ENCODE assay signal across 10 mouse cellular contexts in the genomic region with DNA sequence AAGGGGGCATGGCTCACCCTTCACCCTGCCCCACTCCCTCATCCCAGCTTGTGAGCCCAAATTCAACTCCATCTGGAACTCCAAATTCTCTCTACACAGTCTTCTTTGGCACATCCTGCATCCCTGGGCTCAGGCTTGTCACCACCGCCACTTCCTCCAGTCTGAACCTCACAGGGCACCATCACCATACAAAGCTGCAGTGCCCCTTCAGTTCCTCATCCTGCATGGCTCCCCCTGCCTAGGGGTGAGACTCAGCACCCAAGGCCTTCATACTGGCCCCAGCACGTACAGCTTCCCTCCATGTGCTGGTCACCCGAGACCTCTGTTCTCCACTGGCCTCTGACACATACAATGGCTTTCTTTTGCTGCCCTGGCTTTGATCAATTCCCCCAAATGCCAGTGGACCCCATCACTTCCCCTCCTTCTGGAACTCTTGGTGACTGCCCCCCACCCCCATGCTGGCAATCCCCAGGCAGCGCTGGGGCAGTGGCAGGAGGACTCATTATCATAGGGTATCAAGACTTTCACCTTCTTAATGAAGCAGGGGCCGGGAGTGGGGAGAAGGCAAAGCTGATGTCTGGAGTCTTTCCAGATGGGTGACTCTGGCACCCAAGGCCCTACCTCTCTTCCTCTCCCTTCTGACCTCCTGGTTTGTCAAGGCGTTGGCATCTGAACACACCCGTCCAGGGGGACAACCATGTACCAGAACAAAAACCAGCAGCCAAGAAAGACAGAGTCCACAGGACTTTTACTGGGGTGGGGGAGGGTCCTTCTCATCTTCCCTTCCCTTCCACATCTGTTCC. TPM values are rescaled to one million over a fixed set of nuclear protein-coding genes. Genes with fewer than 3 reads are reported as not detected.
DNase-seq lines count a peak whose midpoint lies in the region; ATAC-seq and TF ChIP-seq lines count a peak whose summit lies in the region.
"Had no signal": no experiment of that assay in that cellular context is flagged by ENCODE, and none has a peak within 500 bp of the region (broad histone marks: within the 10 kb centered on the region; RNA-seq: fewer than 3 reads in every experiment).

No protein-coding gene starts in this region.

- no peak for TF ChIP-seq POLR2A in embryonic fibroblast, embryonic 13.5 days (IDR thresholded peaks at IDR 0.05; ENCODE audit: low read depth, low read length)

- no peaks in the 10 kb centered on the region for H3K9me3 ChIP-seq in forebrain, embryonic 12.5 days
- H3K9me3 ChIP-seq in forebrain, embryonic 14.5 days (replicated peaks; ENCODE audit: control insufficient read depth, low read length), result no peaks in the 10 kb centered on the region
- no peaks in the 10 kb centered on the region for H3K9me3 ChIP-seq in kidney, postnatal 0 days (replicated peaks; ENCODE audit: low read length)
- no peaks in the 10 kb centered on the region for H3K9me3 ChIP-seq in liver, embryonic 15.5 days (replicated peaks)
- H3K9me3 ChIP-seq: neural tube, embryonic 13.5 days had no signal

- no peaks in the 10 kb centered on the region for H3K27me3 ChIP-seq in forebrain, embryonic 12.5 days
- H3K27me3 ChIP-seq in forebrain, embryonic 14.5 days (replicated peaks; ENCODE audit: control insufficient read depth, insufficient read depth, low read length), result no peaks in the 10 kb centered on the region
- H3K27me3 ChIP-seq in kidney, postnatal 0 days (ENCODE audit: insufficient read depth, low read length), result no peaks in the 10 kb centered on the region
- no peaks in the 10 kb centered on the region for H3K27me3 ChIP-seq in liver, embryonic 15.5 days
- H3K27me3 ChIP-seq: neural tube, embryonic 13.5 days had no signal

- 66% methylated on average over 7 of the region's 7 CpGs for WGBS in forebrain, embryonic 12.5 days
- WGBS in forebrain, embryonic 14.5 days, result 65% methylated on average over 7 of the region's 7 CpGs
- 27% methylated on average over 7 of the region's 7 CpGs for WGBS in kidney, postnatal 0 days
- WGBS in liver, embryonic 15.5 days (ENCODE audit: insufficient replicate concordance), result 53% methylated on average over 7 of the region's 7 CpGs

- H3K4me2 ChIP-seq in forebrain, embryonic 12.5 days, result no peak overlapping the region
- H3K4me2 ChIP-seq in forebrain, embryonic 14.5 days (ENCODE audit: low read length), result no peak overlapping the region
- H3K4me2 ChIP-seq in kidney, postnatal 0 days (ENCODE audit: low read length), result peak overlapping the region; percentile 29
- no peak overlapping the region for H3K4me2 ChIP-seq in liver, embryonic 15.5 days
- H3K4me2 ChIP-seq: neural tube, embryonic 13.5 days had no signal

- DNase-seq in forebrain, embryonic 14.5 days (ENCODE audit: low spot score), result no peak
- no peak for DNase-seq in kidney, postnatal 0 days (ENCODE audit: low spot score)
- DNase-seq in kidney, postnatal 36 days, result no peak
- DNase-seq in cerebellum, adult 11 months, result no peak
- DNase-seq in thymus, postnatal 4 days, result no peak

- H3K4me1 ChIP-seq in forebrain, embryonic 12.5 days, result peaks cover 33% of the 10 kb centered on the region
- peaks cover 17% of the 10 kb centered on the region for H3K4me1 ChIP-seq in forebrain, embryonic 14.5 days (ENCODE audit: control insufficient read depth, insufficient read depth, low read length)
- H3K4me1 ChIP-seq in kidney, postnatal 0 days (replicated peaks; ENCODE audit: insufficient read depth, low read length), result peaks cover 71% of the 10 kb centered on the region
- peaks cover 47% of the 10 kb centered on the region for H3K4me1 ChIP-seq in embryonic fibroblast, embryonic 13.5 days (ENCODE audit: control insufficient read depth, insufficient read depth, low read length)
- peaks cover 13% of the 10 kb centered on the region for H3K4me1 ChIP-seq in liver, embryonic 15.5 days (replicated peaks)

- H3K27ac ChIP-seq in forebrain, embryonic 12.5 days, result peak overlapping the region; percentile 19; the same call in 1 of the 2 replicates
- no peak overlapping the region for H3K27ac ChIP-seq in forebrain, embryonic 14.5 days (ENCODE audit: low read depth, low read length)
- H3K27ac ChIP-seq in kidney, postnatal 0 days, result peak overlapping the region; percentile 86
- H3K27ac ChIP-seq in embryonic fibroblast, embryonic 13.5 days (ENCODE audit: insufficient read depth, low read length), result peak overlapping the region; percentile 86
- no peak overlapping the region for H3K27ac ChIP-seq in liver, embryonic 15.5 days (replicated peaks)
- H3K27ac ChIP-seq: liver, embryonic 14.5 days had no signal

- TF ChIP-seq CTCF in kidney, postnatal 0 days (IDR thresholded peaks at IDR 0.05; ENCODE audit: low read depth), result no peak
- TF ChIP-seq CTCF in embryonic fibroblast, embryonic 13.5 days (IDR thresholded peaks at IDR 0.05; ENCODE audit: borderline replicate concordance, insufficient read depth, low read length), result no peak

- no peak overlapping the region for H3K9ac ChIP-seq in forebrain, embryonic 12.5 days
- no peak overlapping the region for H3K9ac ChIP-seq in forebrain, embryonic 14.5 days (ENCODE audit: low read length)
- 0 out of 2 replicates have a peak overlapping the region, but pooled peaks have one; percentile 24 for H3K9ac ChIP-seq in kidney, postnatal 0 days (ENCODE audit: low read depth, low read length)
- no peak overlapping the region for H3K9ac ChIP-seq in liver, embryonic 15.5 days
- H3K9ac ChIP-seq: liver, embryonic 14.5 days; neural tube, embryonic 13.5 days had no signal

- no peak for ATAC-seq in forebrain, embryonic 12.5 days (ENCODE audit: low FRiP score)
- ATAC-seq in forebrain, embryonic 14.5 days, result no peak
- ATAC-seq in kidney, postnatal 0 days (replicated peaks; ENCODE audit: low FRiP score, low read depth), result peak; percentile 23; the same call in 1 of the 2 replicates
- 0 out of 2 replicates have a peak, but pooled peaks have one; percentile 19 for ATAC-seq in liver, embryonic 15.5 days (ENCODE audit: insufficient read depth)

- H3K36me3 ChIP-seq in forebrain, embryonic 12.5 days (replicated peaks), result peaks cover 33% of the 10 kb centered on the region
- H3K36me3 ChIP-seq in forebrain, embryonic 14.5 days (ENCODE audit: control insufficient read depth, insufficient read depth, low read length), result peaks cover 6% of the 10 kb centered on the region; the same call in 1 of the 2 replicates
- H3K36me3 ChIP-seq in kidney, postnatal 0 days (ENCODE audit: insufficient read depth, low read length), result peaks cover 17% of the 10 kb centered on the region
- no peaks in the 10 kb centered on the region for H3K36me3 ChIP-seq in liver, embryonic 15.5 days (replicated peaks)
- H3K36me3 ChIP-seq: neural tube, embryonic 13.5 days had no signal

- H3K4me3 ChIP-seq in forebrain, embryonic 12.5 days (replicated peaks), result no peak overlapping the region
- H3K4me3 ChIP-seq in forebrain, embryonic 14.5 days (ENCODE audit: low read depth, low read length), result no peak overlapping the region
- no peak overlapping the region for H3K4me3 ChIP-seq in kidney, postnatal 0 days (replicated peaks; ENCODE audit: low read depth, low read length)
- H3K4me3 ChIP-seq in embryonic fibroblast, embryonic 13.5 days (ENCODE audit: insufficient read depth, low read length), result no peak overlapping the region
- no peak overlapping the region for H3K4me3 ChIP-seq in liver, embryonic 15.5 days (replicated peaks)
- H3K4me3 ChIP-seq: neural tube, embryonic 13.5 days had no signal

RNA-seq across cellular contexts. Expression of gene Arhgef17, which starts 12.7 kb away (rescaled TPM):
- 6.5 and 8.1 TPM in 2 replicates for polyA plus RNA-seq in forebrain, embryonic 12.5 days (2016; fragmentation: Nextera tagmentation; extraction: Ambion mirVana)
- polyA plus RNA-seq in forebrain, embryonic 14.5 days (2014; fragmentation: Nextera tagmentation; extraction: Ambion mirVana), result 8.0 and 8.8 TPM in 2 replicates
- polyA plus RNA-seq in kidney, postnatal 0 days (2015; fragmentation: Nextera tagmentation; extraction: Ambion mirVana), result 7.8 and 8.1 TPM in 2 replicates
- polyA plus RNA-seq in embryonic fibroblast, embryonic 13.5 days (2011; ENCODE audit: insufficient read length, low read depth, missing spikeins), result 43.1 and 54.8 TPM in 2 replicates
- polyA plus RNA-seq in liver, embryonic 15.5 days (2015; fragmentation: Nextera tagmentation; extraction: Ambion mirVana), result 0.76 and 1.0 TPM in 2 replicates

RNA-seq across cellular contexts. Expression of gene P2ry6, which starts 55.2 kb away (rescaled TPM):
- polyA plus RNA-seq in forebrain, embryonic 12.5 days (2016; fragmentation: Nextera tagmentation; extraction: Ambion mirVana), result 1.9 and 2.7 TPM in 2 replicates
- polyA plus RNA-seq in forebrain, embryonic 14.5 days (2014; fragmentation: Nextera tagmentation; extraction: Ambion mirVana), result 2.3 and 3.2 TPM in 2 replicates
- polyA plus RNA-seq in kidney, postnatal 0 days (2015; fragmentation: Nextera tagmentation; extraction: Ambion mirVana), result 4.8 and 5.0 TPM in 2 replicates
- polyA plus RNA-seq in embryonic fibroblast, embryonic 13.5 days (2011; ENCODE audit: insufficient read length, low read depth, missing spikeins), result 1.4 and 1.6 TPM in 2 replicates
- 4.1 and 5.0 TPM in 2 replicates for polyA plus RNA-seq in liver, embryonic 15.5 days (2015; fragmentation: Nextera tagmentation; extraction: Ambion mirVana)

RNA-seq across cellular contexts. Expression of gene Relt, which starts 56.0 kb away (rescaled TPM):
- 2.2 and 2.6 TPM in 2 replicates for polyA plus RNA-seq in forebrain, embryonic 12.5 days (2016; fragmentation: Nextera tagmentation; extraction: Ambion mirVana)
- polyA plus RNA-seq in forebrain, embryonic 14.5 days (2014; fragmentation: Nextera tagmentation; extraction: Ambion mirVana), result 2.6 TPM in 2 replicates
- 2.1 and 2.3 TPM in 2 replicates for polyA plus RNA-seq in kidney, postnatal 0 days (2015; fragmentation: Nextera tagmentation; extraction: Ambion mirVana)
- polyA plus RNA-seq in embryonic fibroblast, embryonic 13.5 days (2011; ENCODE audit: insufficient read length, low read depth, missing spikeins), result 4.6 and 7.4 TPM in 2 replicates
- 17.4 and 21.4 TPM in 2 replicates for polyA plus RNA-seq in liver, embryonic 15.5 days (2015; fragmentation: Nextera tagmentation; extraction: Ambion mirVana)

Comparison
In these comparisons a context has a peak if more than half of its experiments do, and no peak if none do; other contexts are left out.
1. H3K27ac ChIP-seq: peak in forebrain, embryonic 12.5 days (single experiment), kidney, postnatal 0 days (single experiment) and embryonic fibroblast, embryonic 13.5 days (single experiment); none in forebrain, embryonic 14.5 days (single experiment) and liver, embryonic 15.5 days (single experiment).
2. ATAC-seq: peak in kidney, postnatal 0 days (single experiment) and liver, embryonic 15.5 days (single experiment); none in forebrain, embryonic 12.5 days (single experiment) and forebrain, embryonic 14.5 days (single experiment).